Comparison of ENCODE assay signal across 8 mouse cellular contexts in genomic region chr4:43399391-43400131, GRCm38 (mm10). TPM values are rescaled to one million over a fixed set of nuclear protein-coding genes. Genes with fewer than 3 reads are reported as not detected.
DNase-seq lines count a peak whose midpoint lies in the region; ATAC-seq lines count a peak whose summit lies in the region.

No protein-coding gene starts in this region.

- no peak overlapping the region for H3K4me3 ChIP-seq in midbrain, embryonic 13.5 days (replicated peaks)
- H3K4me3 ChIP-seq in midbrain, embryonic 16.5 days (ENCODE audit: low read depth, low read length) = no peak overlapping the region
- H3K4me3 ChIP-seq in heart, embryonic 13.5 days = peak overlapping the region; percentile 33
- H3K4me3 ChIP-seq in stomach, embryonic 14.5 days (ENCODE audit: low read depth, low read length) = no peak overlapping the region

- no peak overlapping the region for H3K9ac ChIP-seq in midbrain, embryonic 13.5 days (replicated peaks)
- no peak overlapping the region; the same call in 1 of the 2 replicates for H3K9ac ChIP-seq in midbrain, embryonic 16.5 days (ENCODE audit: low read depth, low read length)
- peak overlapping the region; percentile 71 for H3K9ac ChIP-seq in heart, embryonic 13.5 days
- no peak overlapping the region for H3K9ac ChIP-seq in stomach, embryonic 14.5 days (replicated peaks; ENCODE audit: low read depth, low read length)

- peaks cover 35% of the 10 kb centered on the region for H3K4me1 ChIP-seq in midbrain, embryonic 13.5 days (replicated peaks)
- peaks cover 16% of the 10 kb centered on the region for H3K4me1 ChIP-seq in midbrain, embryonic 16.5 days (ENCODE audit: control insufficient read depth, insufficient read depth, low read length)
- peaks cover 64% of the 10 kb centered on the region for H3K4me1 ChIP-seq in heart, embryonic 13.5 days
- H3K4me1 ChIP-seq in stomach, embryonic 14.5 days (ENCODE audit: control insufficient read depth, insufficient read depth, low read length) = peaks cover 47% of the 10 kb centered on the region

- peak; percentile 34; the same call in 1 of the 2 replicates for ATAC-seq in midbrain, embryonic 13.5 days
- ATAC-seq in midbrain, embryonic 16.5 days = no peak
- ATAC-seq in heart, embryonic 13.5 days (ENCODE audit: extremely low read depth, insufficient number of reproducible peaks, low FRiP score, low TSS enrichment) = peak; percentile 38; the same call in 1 of the 2 replicates
- 0 out of 2 replicates have a peak, but pooled peaks have one; percentile 26 for ATAC-seq in stomach, embryonic 14.5 days (ENCODE audit: insufficient number of reproducible peaks, insufficient read depth, low FRiP score, low read depth)

- DNase-seq in kidney, postnatal 36 days = peak; percentile 41 to 69
- no peak for DNase-seq in urinary bladder, adult 2 months (ENCODE audit: low spot score)
- DNase-seq in cerebellum, adult 9-10 months = no peak
- DNase-seq in ovary, postnatal 36 days (ENCODE audit: low spot score) = no peak

- 79% methylated on average over 31 of the region's 31 CpGs for WGBS in midbrain, embryonic 13.5 days
- 78% methylated on average over 31 of the region's 31 CpGs for WGBS in midbrain, embryonic 16.5 days
- WGBS in heart, embryonic 13.5 days = 39% methylated on average over 31 of the region's 31 CpGs
- 71% methylated on average over 31 of the region's 31 CpGs for WGBS in stomach, embryonic 14.5 days

- peaks cover 4% of the 10 kb centered on the region; the same call in 1 of the 2 replicates for H3K36me3 ChIP-seq in midbrain, embryonic 13.5 days
- H3K36me3 ChIP-seq in midbrain, embryonic 16.5 days (ENCODE audit: control insufficient read depth, insufficient read depth, low read length) = peaks cover 2% of the 10 kb centered on the region; the same call in 1 of the 2 replicates
- H3K36me3 ChIP-seq in heart, embryonic 13.5 days = no peaks in the 10 kb centered on the region; the same call in 1 of the 2 replicates
- no peaks in the 10 kb centered on the region for H3K36me3 ChIP-seq in stomach, embryonic 14.5 days (ENCODE audit: control insufficient read depth, insufficient read depth, low read length)

- no peaks in the 10 kb centered on the region for H3K9me3 ChIP-seq in midbrain, embryonic 13.5 days
- no peaks in the 10 kb centered on the region for H3K9me3 ChIP-seq in midbrain, embryonic 16.5 days (replicated peaks; ENCODE audit: control insufficient read depth, low read length, poor library complexity, severe bottlenecking)
- no peaks in the 10 kb centered on the region for H3K9me3 ChIP-seq in heart, embryonic 13.5 days
- no peaks in the 10 kb centered on the region for H3K9me3 ChIP-seq in stomach, embryonic 14.5 days (ENCODE audit: control insufficient read depth, low read depth, low read length)

- H3K27ac ChIP-seq in midbrain, embryonic 13.5 days = peak overlapping the region; percentile 14; the same call in 1 of the 2 replicates
- no peak overlapping the region for H3K27ac ChIP-seq in midbrain, embryonic 16.5 days (ENCODE audit: low read length)
- H3K27ac ChIP-seq in heart, embryonic 13.5 days (replicated peaks) = peak overlapping the region; percentile 93
- peak overlapping the region; percentile 44; the same call in 1 of the 2 replicates for H3K27ac ChIP-seq in stomach, embryonic 14.5 days (ENCODE audit: low read length)

- H3K4me2 ChIP-seq in midbrain, embryonic 13.5 days (replicated peaks) = no peak overlapping the region
- H3K4me2 ChIP-seq in midbrain, embryonic 16.5 days (ENCODE audit: low read length) = no peak overlapping the region
- H3K4me2 ChIP-seq in heart, embryonic 13.5 days = peak overlapping the region; percentile 63
- H3K4me2 ChIP-seq in stomach, embryonic 14.5 days (replicated peaks; ENCODE audit: low read depth, low read length) = no peak overlapping the region; the same call in 1 of the 2 replicates

- no peaks in the 10 kb centered on the region for H3K27me3 ChIP-seq in midbrain, embryonic 13.5 days
- no peaks in the 10 kb centered on the region for H3K27me3 ChIP-seq in midbrain, embryonic 16.5 days (ENCODE audit: control insufficient read depth, insufficient read depth, low read depth, low read length)
- no peaks in the 10 kb centered on the region for H3K27me3 ChIP-seq in heart, embryonic 13.5 days (replicated peaks)
- no peaks in the 10 kb centered on the region for H3K27me3 ChIP-seq in stomach, embryonic 14.5 days (ENCODE audit: control insufficient read depth, insufficient read depth, low read length)

RNA-seq across cellular contexts. Expression of gene Rusc2, which starts 17.8 kb away (rescaled TPM):
- polyA plus RNA-seq in midbrain, embryonic 13.5 days (2015; fragmentation: Nextera tagmentation; extraction: Ambion mirVana) = 68.8 and 75.4 TPM in 2 replicates
- polyA plus RNA-seq in midbrain, embryonic 16.5 days (2015; fragmentation: Nextera tagmentation; extraction: Ambion mirVana) = 85.4 and 89.0 TPM in 2 replicates
- polyA plus RNA-seq in heart, embryonic 13.5 days (2015; fragmentation: Nextera tagmentation; extraction: Ambion mirVana) = 9.9 and 13.9 TPM in 2 replicates
- polyA plus RNA-seq in stomach, embryonic 14.5 days (2014; fragmentation: Nextera tagmentation; extraction: Ambion mirVana) = 12.4 and 13.5 TPM in 2 replicates
- polyA plus RNA-seq in urinary bladder, adult 2 months (2012; rRNA removed) = 22.3 and 43.1 TPM in 2 replicates

RNA-seq across cellular contexts. Expression of gene Fam166b, which starts 29.4 kb away (rescaled TPM):
- polyA plus RNA-seq in midbrain, embryonic 13.5 days (2015; fragmentation: Nextera tagmentation; extraction: Ambion mirVana) = 0.30 and 0.83 TPM in 2 replicates
- 1.6 and 2.3 TPM in 2 replicates for polyA plus RNA-seq in midbrain, embryonic 16.5 days (2015; fragmentation: Nextera tagmentation; extraction: Ambion mirVana)
- 0.11 TPM in 1 of 2 replicates, not detected in the other for polyA plus RNA-seq in heart, embryonic 13.5 days (2015; fragmentation: Nextera tagmentation; extraction: Ambion mirVana)
- polyA plus RNA-seq in stomach, embryonic 14.5 days (2014; fragmentation: Nextera tagmentation; extraction: Ambion mirVana) = 0.22 and 0.25 TPM in 2 replicates
- 0.55 and 0.59 TPM in 2 replicates for polyA plus RNA-seq in urinary bladder, adult 2 months (2012; rRNA removed)

RNA-seq across cellular contexts. Expression of gene Tesk1, which starts 42.2 kb away (rescaled TPM):
- 6.1 and 8.4 TPM in 2 replicates for polyA plus RNA-seq in midbrain, embryonic 13.5 days (2015; fragmentation: Nextera tagmentation; extraction: Ambion mirVana)
- 10.7 and 11.2 TPM in 2 replicates for polyA plus RNA-seq in midbrain, embryonic 16.5 days (2015; fragmentation: Nextera tagmentation; extraction: Ambion mirVana)
- 3.8 and 4.0 TPM in 2 replicates for polyA plus RNA-seq in heart, embryonic 13.5 days (2015; fragmentation: Nextera tagmentation; extraction: Ambion mirVana)
- polyA plus RNA-seq in stomach, embryonic 14.5 days (2014; fragmentation: Nextera tagmentation; extraction: Ambion mirVana) = 5.4 and 7.1 TPM in 2 replicates
- 25.8 and 34.2 TPM in 2 replicates for polyA plus RNA-seq in urinary bladder, adult 2 months (2012; rRNA removed)

RNA-seq across cellular contexts. Expression of gene Cd72, which starts 54.9 kb away (rescaled TPM):
- polyA plus RNA-seq in midbrain, embryonic 13.5 days (2015; fragmentation: Nextera tagmentation; extraction: Ambion mirVana) = 4.1 and 4.7 TPM in 2 replicates
- polyA plus RNA-seq in midbrain, embryonic 16.5 days (2015; fragmentation: Nextera tagmentation; extraction: Ambion mirVana) = 5.0 and 5.8 TPM in 2 replicates
- polyA plus RNA-seq in heart, embryonic 13.5 days (2015; fragmentation: Nextera tagmentation; extraction: Ambion mirVana) = 1.9 and 2.6 TPM in 2 replicates
- 5.5 and 5.6 TPM in 2 replicates for polyA plus RNA-seq in stomach, embryonic 14.5 days (2014; fragmentation: Nextera tagmentation; extraction: Ambion mirVana)
- 2.4 and 4.6 TPM in 2 replicates for polyA plus RNA-seq in urinary bladder, adult 2 months (2012; rRNA removed)

Comparison
In these comparisons a context has a peak if more than half of its experiments do, and no peak if none do; other contexts are left out.
1. DNase-seq: peak in kidney, postnatal 36 days (2 of 2); none in urinary bladder, adult 2 months (single experiment), cerebellum, adult 9-10 months (single experiment) and ovary, postnatal 36 days (single experiment).